Mouse (Mus musculus) ES-Bruce4 (cell line): ENCODE data around the gene Gm525. TPM values are rescaled to one million over a fixed set of nuclear protein-coding genes. Genes with fewer than 3 reads are reported as not detected.
"Not testable (repeated sequence)": the region's sequence is repeated elsewhere in the genome, so short reads cannot be mapped to it uniquely, and the experiment has no call there.

Experiments used
- H3K27ac ChIP-seq: 2 replicates; pipeline ENCODE4 v1.5.1; 2012; ENCODE audit warnings: low read length, inconsistent platforms; ENCODE audit not compliant: insufficient read depth
- H3K27me3 ChIP-seq: 2 replicates; pipeline ENCODE4 v1.6.1; 2012; ENCODE audit warnings: mild to moderate bottlenecking, low read length, inconsistent platforms; ENCODE audit not compliant: control insufficient read depth, poor library complexity, insufficient read depth, severe bottlenecking
- H3K36me3 ChIP-seq: 2 replicates; pipeline ENCODE4 v1.6.1; 2012; ENCODE audit warnings: inconsistent platforms, mild to moderate bottlenecking, low read length, moderate library complexity; ENCODE audit not compliant: control insufficient read depth, poor library complexity, insufficient read depth, severe bottlenecking
- H3K4me1 ChIP-seq: one replicate; pipeline ENCODE4 v1.8.1; 2011; ENCODE audit warnings: low read length; ENCODE audit not compliant: control insufficient read depth, insufficient read depth
- H3K4me3 ChIP-seq: 2 replicates; pipeline ENCODE4 v1.5.1; 2011; ENCODE audit warnings: low read depth, mild to moderate bottlenecking, low read length
- H3K9ac ChIP-seq: 2 replicates; pipeline ENCODE4 v1.6.1; 2012; ENCODE audit warnings: low read depth, mild to moderate bottlenecking, inconsistent platforms; ENCODE audit not compliant: poor library complexity, severe bottlenecking
- H3K9me3 ChIP-seq: replicated peaks from 2 replicates; pipeline ENCODE4 v1.6.1; 2012; ENCODE audit warnings: mild to moderate bottlenecking, low read length, inconsistent platforms; ENCODE audit not compliant: control insufficient read depth, poor library complexity, insufficient read depth, severe bottlenecking
- CTCF ChIP-seq: IDR thresholded peaks from one replicate; pipeline ENCODE4 v1.8.1; 2011; ENCODE audit warnings: low read depth, low read length
- EP300 ChIP-seq: IDR thresholded peaks from 2 replicates; pipeline ENCODE4 v1.6.1; 2011; ENCODE audit warnings: low read depth, low read length; ENCODE audit not compliant: insufficient read depth
- POLR2A ChIP-seq: IDR thresholded peaks from one replicate; pipeline ENCODE4 v1.8.1; 2011; ENCODE audit warnings: low read length; ENCODE audit not compliant: insufficient read depth
- polyA plus RNA-seq: library from polyadenylated mRNA; stranded (reverse); fragments of >200 nt; gene quantifications from 2 replicates; pipeline ENCODE4 v1.2.4, GENCODE M21; 2011; ENCODE audit warnings: low read depth; ENCODE audit not compliant: missing spikeins, insufficient read depth, insufficient read length

Gm525 gene
- polyA plus RNA-seq, 1 experiment, result not detected

- no peak overlapping the region for H3K9ac ChIP-seq
- H3K27me3 ChIP-seq, result no peaks in the 10 kb centered on the region
- H3K27ac ChIP-seq, result no peak overlapping the region
- H3K4me1 ChIP-seq, result peaks cover 9% of the 10 kb centered on the region
- no peak for TF ChIP-seq CTCF
- peak; percentile 84; the same call in 1 of the 2 replicates for TF ChIP-seq EP300
- no peak overlapping the region for H3K4me3 ChIP-seq
- H3K9me3 ChIP-seq, result no peaks in the 10 kb centered on the region
- no peaks in the 10 kb centered on the region for H3K36me3 ChIP-seq
Observed at GRCm38 (mm10) chr11:89030552-89030951, 43.1 kb upstream of the Gm525 start.

GRCm38 (mm10) chr11:89031189-89031588 is 42.5 kb upstream of the Gm525 start:
- TF ChIP-seq POLR2A (no peak), EP300 (no peak), CTCF (no peak)
- H3K27ac ChIP-seq, result no peak overlapping the region
- H3K36me3 ChIP-seq, result no peaks in the 10 kb centered on the region
- H3K9me3 ChIP-seq, result no peaks in the 10 kb centered on the region
- no peak overlapping the region for H3K9ac ChIP-seq
- no peak overlapping the region for H3K4me3 ChIP-seq
- no peaks in the 10 kb centered on the region for H3K27me3 ChIP-seq
- peaks cover 9% of the 10 kb centered on the region for H3K4me1 ChIP-seq

- Histone ChIP-seq H3K27ac (no peak overlapping the region), H3K9me3 (no peaks in the 10 kb centered on the region), H3K36me3 (peaks cover 17% of the 10 kb centered on the region), H3K27me3 (no peaks in the 10 kb centered on the region), H3K4me1 (peaks cover 3% of the 10 kb centered on the region), H3K9ac (no peak overlapping the region), H3K4me3 (no peak overlapping the region)
- no peak for TF ChIP-seq EP300
- TF ChIP-seq POLR2A, result no peak
- no peak for TF ChIP-seq CTCF
Observed at GRCm38 (mm10) chr11:89034592-89034991, 39.0 kb upstream of the Gm525 start.

GRCm38 (mm10) chr11:89035552-89035951 is 38.1 kb upstream of the Gm525 start:
- H3K27ac ChIP-seq, result no peak overlapping the region
- no peak overlapping the region for H3K4me3 ChIP-seq
- H3K27me3 ChIP-seq, result no peaks in the 10 kb centered on the region
- H3K9ac ChIP-seq, result no peak overlapping the region
- no peaks in the 10 kb centered on the region for H3K9me3 ChIP-seq
- no peak for TF ChIP-seq POLR2A
- H3K4me1 ChIP-seq, result no peaks in the 10 kb centered on the region
- H3K36me3 ChIP-seq, result peaks cover 26% of the 10 kb centered on the region

- Histone ChIP-seq H3K4me3 (no peak overlapping the region), H3K4me1 (no peaks in the 10 kb centered on the region), H3K27me3 (no peaks in the 10 kb centered on the region), H3K9ac (no peak overlapping the region), H3K9me3 (no peaks in the 10 kb centered on the region), H3K27ac (no peak overlapping the region), H3K36me3 (peaks cover 47% of the 10 kb centered on the region)
- TF ChIP-seq POLR2A (no peak), CTCF (no peak), EP300 (no peak)
Observed at GRCm38 (mm10) chr11:89038496-89038895, 35.1 kb upstream of the Gm525 start.

GRCm38 (mm10) chr11:89039325-89039724 is 34.3 kb upstream of the Gm525 start:
- no peak overlapping the region for H3K4me3 ChIP-seq
- H3K9ac ChIP-seq, result no peak overlapping the region
- H3K27me3 ChIP-seq, result no peaks in the 10 kb centered on the region
- no peaks in the 10 kb centered on the region for H3K4me1 ChIP-seq
- peaks cover 54% of the 10 kb centered on the region for H3K36me3 ChIP-seq
- no peak overlapping the region for H3K27ac ChIP-seq
- H3K9me3 ChIP-seq, result no peaks in the 10 kb centered on the region
- TF ChIP-seq CTCF (peak; percentile 99), POLR2A (no peak), EP300 (no peak)

- not testable (repeated sequence) for H3K27me3 ChIP-seq
Observed at GRCm38 (mm10) chr11:89041073-89041472, 32.6 kb upstream of the Gm525 start.

More at GRCm38 (mm10) chr11:89041073-89041472, 32.6 kb upstream of the Gm525 start:
- not testable (repeated sequence) for H3K4me3 ChIP-seq, H3K27ac ChIP-seq, H3K4me1 ChIP-seq, H3K9me3 ChIP-seq, H3K9ac ChIP-seq
- peaks cover 63% of the 10 kb centered on the region for H3K36me3 ChIP-seq
